Mouse (Mus musculus): Measurements from ENCODE around the gene Rfx4.

DNA sequence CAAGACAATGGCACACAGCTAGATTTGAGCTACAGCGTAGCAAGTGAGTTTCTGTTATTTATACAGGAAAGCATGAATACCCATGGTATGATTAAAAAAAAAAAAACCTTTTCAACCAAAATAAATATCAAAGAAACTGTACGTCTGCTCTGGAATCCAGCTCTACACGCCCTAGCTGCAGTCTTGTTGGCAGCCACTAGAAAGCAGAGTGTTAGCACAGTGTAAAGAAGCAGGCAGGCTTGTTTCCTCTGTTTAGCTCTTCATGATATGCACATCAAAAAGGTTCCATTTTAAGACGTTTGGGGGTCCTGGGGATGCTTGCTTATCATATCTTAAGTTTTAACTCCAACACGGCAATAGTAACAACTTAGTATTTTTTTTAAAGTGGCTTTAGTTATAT lies 43.9 kb upstream of the Rfx4 start:
- TF ChIP-seq CTCF (IDR thresholded peaks at IDR 0.05; ENCODE audit: low read depth) (peak; percentile 48), EP300 (optimal IDR thresholded peaks at IDR 0.05) (no peak)
